Mouse (Mus musculus): ENCODE results near the gene Nrde2. TPM values are rescaled to one million over a fixed set of nuclear protein-coding genes. Genes with fewer than 3 reads are reported as not detected.
A peak's percentile ranks its signal among the peaks of the same experiment; 100 is the strongest.

Gene Nrde2
- total RNA-seq, 2 experiments from 2014 or later: 7.5 to 7.8 TPM

DNA sequence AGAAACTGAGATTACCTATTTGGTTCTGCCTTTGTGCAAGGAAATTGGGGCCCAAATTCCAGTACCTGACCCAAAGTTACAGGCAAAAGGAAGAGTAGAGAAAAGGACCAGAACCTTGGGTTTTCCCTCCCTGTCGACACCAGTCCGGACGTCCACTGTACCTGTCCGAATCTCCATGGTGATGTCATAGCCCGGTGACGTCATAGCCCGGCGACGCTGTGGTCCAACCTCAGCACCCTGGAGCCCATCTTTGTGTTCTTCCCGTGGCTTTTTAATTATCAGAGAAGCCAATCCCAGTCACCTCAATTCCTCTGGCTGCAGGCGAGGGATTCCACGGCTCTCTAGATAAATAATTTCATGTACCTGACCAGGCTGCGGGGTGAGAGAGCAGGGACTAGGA, 21.3 kb upstream of the Nrde2 start:
- DNase-seq (ENCODE audit: low spot score): no peak

DNA sequence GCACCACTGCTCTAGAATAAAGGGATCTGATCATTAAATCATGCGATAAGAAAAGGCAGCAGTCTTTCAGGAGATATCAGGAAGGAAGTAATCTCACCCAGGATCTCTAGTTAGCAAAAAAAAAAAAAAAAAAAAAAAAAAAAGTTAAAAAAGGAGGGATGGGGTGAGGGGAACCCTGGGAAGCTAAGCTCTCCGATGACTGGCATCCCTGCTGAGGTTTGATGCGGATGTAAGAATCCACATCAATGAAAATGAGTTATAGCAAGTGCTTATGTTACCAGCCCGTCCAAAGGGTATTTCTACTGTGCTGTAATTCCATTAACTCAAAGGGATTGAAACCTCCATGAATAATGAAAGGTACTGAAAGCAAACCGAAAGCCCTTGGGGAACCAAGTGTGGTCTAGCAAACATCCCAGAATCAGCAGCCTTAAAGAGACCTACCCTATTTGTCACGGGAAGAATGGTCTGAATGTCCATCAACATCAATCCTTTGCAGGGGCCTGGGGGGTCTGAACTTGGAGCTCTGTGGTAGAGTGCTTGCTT, 19.5 kb upstream of the Nrde2 start:
- no peak for DNase-seq (ENCODE audit: low spot score)

DNA sequence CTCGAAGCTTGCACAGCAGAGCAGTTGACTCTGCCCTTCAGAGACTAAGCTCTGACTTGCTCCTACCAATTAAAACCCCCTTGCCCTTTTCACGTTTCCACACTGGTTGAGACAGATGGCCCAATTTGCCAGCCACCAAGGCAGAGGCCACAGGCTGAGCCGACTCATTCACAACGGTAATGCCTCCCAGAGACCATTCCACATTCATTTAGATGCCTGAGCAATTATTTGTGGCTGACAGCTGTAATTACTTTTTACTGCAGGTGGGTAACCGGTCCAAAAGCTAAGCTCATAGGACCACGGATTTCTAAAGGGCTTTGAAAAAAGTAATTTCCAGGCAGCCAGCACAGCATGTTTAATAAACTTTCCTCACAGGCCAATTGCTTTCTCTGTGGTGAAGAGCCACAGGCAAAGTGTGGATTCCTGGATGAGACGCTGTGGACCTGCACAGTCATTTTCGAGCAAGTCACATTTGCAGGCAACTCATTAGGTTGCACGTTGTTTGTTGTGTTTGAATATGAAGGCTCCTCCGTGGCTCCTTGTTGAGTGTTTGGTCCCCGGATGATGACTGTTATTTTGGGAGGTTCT, 17.1 kb upstream of the Nrde2 start:
- no peak for DNase-seq (ENCODE audit: low spot score)

DNA sequence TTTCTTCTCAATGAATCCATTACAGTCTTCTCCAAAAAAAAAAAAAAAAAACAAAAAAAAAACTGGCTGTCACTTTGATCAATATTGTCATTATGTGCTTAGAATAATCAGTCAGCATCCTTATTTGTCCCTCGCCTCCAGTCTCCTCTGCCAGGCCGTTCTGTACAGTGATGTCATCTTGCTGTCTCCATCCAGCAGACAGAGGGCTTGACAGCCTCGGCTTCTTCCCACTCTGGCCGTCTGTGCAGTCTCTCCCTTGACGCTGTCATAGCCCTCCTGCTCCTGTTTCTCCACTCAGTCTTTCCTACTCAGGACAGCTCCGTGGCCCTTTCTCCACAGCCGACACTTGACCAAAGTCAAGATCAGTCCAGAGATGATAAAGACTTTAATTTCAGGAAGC, 13.0 kb upstream of the Nrde2 start:
- no peak for DNase-seq (ENCODE audit: low spot score)

DNA sequence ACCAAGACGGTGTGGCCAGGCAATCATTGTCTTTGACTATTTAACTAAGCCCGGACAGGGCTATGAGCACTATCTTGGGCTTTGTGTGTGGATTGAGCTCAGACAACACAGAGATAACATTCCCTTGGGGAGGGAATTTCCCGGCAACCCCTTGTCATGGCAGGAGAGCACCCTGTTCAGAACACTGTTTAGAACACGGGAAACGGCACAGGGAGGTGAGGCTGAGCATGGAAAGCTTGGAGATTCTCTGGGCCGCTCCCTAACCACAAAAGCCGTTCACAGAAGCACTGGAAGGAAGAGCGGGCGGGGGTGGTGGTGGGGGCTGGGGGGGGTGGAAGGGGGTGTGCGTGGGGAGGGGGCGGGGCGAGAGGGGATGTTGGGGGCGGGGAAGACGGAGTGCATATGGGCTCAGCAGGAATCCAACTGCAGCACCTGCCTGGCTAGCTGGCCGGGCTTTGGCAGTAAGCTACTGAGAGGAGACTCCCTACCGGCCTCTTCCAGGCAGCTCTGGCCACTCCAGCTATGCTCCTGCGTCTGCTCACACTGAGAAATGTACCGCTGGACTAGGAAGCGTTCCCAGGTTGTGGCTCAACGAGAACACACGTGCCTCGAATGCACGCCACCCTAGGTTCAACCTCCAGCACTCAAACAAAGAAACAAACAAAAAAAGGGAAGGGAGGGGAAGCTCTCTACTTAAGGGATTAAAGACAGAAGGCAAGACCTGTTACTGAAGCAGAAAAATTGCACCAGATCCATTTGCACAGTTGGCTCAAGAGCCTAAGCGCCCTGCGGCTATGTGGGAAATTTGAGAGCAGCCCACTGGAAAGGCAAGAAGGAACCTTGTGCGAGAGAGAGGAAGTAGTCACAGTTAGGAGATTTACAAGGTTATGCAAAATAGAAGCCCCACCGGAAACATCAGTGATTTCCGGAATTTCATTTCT, 8.7 kb upstream of the Nrde2 start:
- peak; percentile 34 for DNase-seq (ENCODE audit: low spot score)

DNA sequence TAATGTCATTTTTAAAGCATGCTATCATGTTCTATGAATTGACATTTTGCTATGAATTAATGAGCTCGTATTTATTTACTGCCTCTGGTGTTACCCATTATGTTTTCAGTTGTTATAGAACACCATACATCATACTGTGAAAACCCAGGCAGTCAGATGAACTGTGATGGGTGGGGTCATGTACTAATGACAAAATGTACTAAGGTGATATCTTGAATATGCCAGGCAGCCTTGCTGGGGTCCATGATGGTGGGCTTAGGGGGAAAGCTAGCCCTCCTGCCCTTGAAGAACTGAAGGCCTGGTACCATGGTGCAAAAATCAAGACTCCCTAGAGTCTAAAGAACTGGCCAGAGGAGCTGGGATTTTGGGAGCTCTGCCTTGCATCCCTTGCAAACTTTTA, 8.0 kb upstream of the Nrde2 start:
- no peak for DNase-seq (ENCODE audit: low spot score)

DNA sequence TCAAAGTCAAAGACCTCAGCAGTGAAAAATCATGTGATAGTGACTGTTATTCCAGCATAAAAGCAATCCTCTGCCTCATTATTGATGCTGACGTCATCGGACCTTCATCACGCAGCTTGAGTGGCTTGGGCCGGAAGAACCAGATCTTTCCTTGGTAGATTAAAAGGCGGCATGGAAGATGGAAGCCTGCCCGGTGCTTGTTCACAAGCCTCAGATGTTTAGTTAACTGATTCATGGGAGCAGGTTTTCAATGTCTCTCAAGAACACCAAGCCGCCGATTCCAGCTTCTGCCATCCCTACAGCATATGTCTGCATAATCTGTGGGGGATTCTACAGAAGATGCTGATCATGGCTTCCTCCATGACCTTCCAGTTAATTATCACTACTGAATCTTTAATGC, 7.5 kb upstream of the Nrde2 start:
- DNase-seq (ENCODE audit: low spot score): no peak

DNA sequence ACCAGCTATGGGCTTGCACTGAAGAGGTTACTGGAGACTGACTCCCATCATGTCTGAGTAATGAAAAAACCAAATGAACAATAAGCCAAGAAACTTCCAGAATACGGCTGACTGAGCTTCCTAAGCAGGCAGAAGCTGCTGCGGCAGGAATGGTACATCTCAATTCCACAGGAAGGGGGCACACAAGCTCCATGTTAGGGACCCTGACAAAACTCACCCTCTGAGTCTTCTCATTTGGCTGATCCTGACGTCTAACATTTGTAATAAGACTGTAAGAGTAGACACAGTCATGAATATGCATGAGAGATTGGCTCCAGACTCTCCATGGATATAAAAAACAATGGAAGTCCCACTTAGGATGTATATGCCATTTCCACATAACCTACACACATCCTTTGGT, 6.7 kb upstream of the Nrde2 start:
- DNase-seq (ENCODE audit: low spot score): peak; percentile 36

DNA sequence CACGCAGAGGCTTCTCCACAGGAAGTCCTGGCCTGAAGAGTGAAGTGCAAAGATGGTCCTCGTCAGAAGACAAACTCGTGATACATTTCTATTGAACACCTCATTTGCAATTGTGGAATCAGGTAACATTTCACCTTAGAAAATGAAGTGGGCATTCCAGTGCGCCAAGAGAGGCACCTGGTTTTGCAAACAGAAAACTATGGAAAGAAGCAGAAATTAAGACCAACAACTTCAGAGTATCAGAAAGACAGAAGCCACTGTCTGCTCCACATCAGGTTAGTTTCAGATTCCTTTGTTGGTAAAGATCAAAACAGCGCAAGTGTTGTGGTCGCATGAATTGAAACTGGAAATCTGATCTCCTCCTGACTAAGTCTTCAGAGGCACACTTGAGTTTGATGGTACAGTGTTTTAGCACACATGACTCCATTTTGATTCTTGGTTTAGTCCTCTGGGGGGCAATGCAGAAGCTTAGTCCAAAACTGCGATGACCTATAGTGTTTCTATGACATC, 5.6 kb upstream of the Nrde2 start:
- no peak for DNase-seq (ENCODE audit: low spot score)

DNA sequence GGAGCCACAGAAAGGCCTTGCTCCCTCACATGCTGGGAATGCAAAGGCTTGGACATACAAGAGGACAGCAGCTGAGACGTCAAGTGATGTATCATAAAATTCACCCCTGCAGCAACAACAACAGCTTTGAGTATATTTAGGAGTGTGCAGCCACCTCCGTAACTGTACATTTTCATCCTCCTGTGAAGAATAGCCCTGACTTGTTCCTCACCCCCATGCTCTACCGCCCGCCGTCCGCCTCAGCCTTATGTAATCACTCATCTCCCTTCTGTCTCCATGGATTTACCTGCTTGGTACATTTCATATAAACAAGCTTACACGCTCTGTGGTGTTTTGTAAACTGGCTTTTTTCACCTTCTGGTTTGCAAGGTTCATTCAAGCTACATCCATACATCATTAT, 7.0 kb downstream of the Nrde2 start:
- no peak for DNase-seq (ENCODE audit: low spot score)

DNA sequence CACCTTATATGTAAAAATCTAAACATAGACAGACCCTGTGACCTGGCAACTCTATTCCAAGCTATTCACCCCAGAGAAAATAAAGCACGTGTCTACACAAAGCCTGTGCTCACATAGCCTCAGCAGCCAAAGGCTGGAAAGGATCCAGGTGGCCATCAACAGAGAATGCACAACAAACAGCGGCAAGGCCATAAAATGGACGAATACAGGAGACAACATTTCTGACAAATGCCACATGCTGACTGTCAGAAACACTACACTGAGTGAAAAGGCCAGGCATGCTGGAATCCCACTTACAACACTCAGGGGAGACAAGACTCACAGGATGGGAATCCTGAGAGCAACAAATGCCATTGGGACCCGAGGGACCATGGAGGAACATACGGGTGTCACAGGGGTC, 15.2 kb downstream of the Nrde2 start:
- DNase-seq (ENCODE audit: low spot score): no peak

DNA sequence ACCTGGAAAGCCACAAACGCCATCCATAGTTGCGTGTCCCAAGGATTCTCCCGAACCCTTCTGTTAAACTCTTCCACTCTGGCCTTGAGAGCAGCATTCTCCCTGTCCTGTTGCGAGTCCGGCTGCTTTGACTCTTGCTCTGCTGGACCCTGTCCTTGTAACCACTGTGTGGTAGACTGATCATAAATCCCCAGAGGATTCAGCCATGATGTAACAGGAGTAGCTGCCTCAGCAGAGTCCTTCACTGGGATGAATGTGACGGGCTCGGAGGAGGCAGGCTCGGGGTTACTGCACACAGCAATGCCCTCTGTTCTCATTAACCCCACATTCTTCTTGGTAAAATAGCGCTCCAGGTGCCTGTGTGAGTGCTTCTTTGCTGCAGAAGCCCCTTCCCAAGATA, 15.7 kb downstream of the Nrde2 start:
- DNase-seq (ENCODE audit: low spot score): no peak

DNA sequence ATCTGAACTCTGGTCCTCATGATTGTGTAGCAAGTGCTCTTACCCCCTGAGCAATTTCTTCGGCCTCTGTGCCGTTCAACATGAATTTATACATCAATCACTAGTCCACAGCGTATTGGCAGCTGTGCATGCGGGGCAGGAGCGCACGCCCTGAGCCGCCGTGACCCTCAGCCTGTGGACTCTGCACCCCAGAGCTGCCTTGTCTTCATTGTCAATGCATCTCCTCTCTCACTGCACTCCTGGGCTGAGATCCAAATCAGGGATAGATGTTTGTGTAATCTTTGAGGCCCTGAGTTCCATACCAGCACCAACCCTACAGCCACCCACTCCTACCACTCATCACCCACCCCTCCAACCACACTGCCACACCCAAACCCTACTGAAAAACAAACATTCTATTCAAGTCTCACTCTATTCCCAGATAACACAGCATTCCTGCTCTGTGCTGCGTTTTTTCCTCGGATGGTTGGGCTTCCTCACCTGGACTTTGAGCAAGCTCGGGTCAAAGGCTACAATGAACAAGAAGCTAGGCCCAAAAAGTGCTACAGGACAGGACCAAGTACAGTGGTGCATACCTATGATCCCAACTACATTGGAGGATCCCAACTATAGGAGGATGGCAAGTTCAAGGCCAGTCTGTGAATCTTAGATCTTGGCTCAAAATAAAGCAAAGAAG, 16.5 kb downstream of the Nrde2 start:
- no peak for DNase-seq (ENCODE audit: low spot score)

DNA sequence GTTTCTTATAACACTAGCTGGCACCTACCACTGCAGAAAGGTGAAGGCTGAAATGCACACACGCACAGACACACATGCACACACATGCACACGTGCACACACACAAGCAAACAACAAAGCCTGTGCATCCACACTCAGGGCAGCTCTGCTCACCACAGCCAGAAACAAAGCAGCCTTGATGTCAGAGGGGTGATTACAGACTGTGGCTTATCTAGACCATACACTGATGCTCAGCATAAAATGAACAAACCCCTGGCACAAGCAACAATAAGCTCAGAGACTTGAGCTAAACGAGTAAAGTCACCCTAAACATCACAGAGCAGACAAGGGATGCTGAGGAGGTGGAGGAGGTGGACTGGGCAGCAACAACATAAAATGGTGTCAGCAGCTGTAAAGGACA, 24.3 kb downstream of the Nrde2 start:
- DNase-seq (ENCODE audit: low spot score): no peak

DNA sequence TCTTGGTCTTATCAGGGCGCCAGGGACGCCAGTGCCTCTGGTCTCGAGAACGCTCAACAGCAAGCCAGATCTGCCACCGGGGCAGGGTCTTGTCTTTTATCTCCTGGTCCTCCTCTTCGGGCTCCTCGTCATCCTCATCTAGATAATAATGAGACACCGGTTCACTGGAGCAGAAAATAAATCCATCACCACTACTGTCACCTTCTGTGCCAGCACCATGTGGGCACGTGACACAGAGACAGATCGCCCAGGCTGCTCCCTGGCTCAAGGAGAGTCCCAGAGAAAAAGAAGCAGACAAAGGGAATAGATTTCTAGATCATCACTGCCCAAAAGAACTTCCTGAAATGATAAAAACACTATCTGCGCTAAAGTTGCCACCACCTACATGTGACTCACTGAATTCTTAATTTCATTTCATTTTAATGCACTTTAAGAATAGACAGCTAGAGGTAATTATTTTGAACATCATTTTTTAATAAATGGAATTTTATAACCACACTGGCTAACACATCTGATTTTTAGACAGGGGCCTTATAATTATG, 25.0 kb downstream of the Nrde2 start:
- no peak for DNase-seq (ENCODE audit: low spot score)

DNA sequence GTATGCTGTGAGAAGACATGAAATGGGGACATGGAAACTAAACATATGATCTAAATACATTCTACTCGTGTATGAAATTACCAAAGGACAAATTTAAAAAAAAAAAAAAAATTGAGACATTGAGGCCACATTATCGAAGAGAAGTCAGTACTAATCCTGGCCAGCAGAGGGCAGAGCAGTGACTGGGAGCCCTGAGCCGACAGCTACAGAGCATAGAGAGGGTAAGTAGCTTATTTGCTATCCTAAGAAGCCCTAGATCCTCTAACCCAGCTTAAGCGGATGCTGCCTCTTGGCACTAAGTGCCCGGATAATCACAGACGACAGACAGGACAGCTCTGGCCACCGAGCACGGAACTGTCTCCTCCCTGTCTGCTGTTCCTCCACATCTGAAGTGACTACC, 27.8 kb downstream of the Nrde2 start:
- peak; percentile 63 for DNase-seq (ENCODE audit: low spot score)

DNA sequence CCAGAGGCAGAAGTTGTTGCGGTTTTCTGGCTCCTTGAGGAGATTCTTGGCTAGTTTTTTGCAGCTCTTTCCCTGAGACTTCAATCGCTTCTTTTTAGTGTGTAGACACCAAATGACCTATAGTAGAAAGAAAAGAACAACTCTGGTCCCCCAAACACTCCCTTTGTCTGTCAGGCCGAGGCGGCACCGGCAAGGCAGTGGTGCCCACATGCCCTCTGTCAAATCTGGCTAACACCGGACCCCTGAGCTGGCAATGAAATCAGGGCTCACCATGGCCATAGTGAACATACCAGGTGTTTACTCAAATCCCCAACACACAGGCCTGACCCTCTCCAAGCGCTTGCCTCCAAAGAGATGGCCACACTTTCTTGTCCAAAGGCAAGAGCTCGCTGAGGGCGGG, 28.3 kb downstream of the Nrde2 start:
- DNase-seq (ENCODE audit: low spot score): no peak

DNA sequence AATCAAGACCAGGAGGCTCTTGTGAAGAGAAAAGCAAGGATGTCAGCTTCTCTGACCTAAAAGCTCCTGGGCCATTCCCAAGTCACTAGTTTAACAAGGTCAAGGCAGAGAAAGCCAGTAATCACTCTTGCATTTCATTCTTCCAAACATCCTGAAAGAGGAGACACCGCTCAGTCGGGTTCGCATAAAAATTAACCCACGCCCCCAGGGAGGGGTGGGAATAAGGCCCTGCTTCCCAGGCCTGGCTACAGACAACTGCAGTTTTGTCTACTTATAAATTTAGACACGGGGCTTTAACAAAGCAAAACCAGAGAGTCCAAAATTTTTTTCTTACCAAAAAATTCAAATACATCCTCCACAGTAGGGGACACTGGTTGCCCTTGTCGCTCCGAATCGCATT, 30.5 kb downstream of the Nrde2 start:
- no peak for DNase-seq (ENCODE audit: low spot score)

DNA sequence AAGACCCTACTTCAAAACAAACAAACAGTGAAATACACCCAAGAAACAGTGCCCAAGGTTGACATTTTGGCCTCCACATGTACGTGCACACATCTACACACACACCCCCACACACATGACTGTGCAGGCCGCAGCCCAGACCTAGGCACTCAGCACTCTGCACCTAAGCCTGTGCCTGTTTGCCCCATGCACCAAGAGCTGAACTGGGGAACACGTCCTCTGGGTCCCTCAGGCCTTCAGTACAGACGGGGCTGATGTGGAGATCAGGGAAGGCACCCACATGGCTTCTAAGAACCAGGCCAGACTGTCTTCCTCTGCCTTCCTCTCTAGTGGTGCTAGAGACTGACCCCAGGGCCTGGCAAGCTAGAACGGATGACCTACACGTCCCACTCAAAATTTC, 30.9 kb downstream of the Nrde2 start:
- DNase-seq (ENCODE audit: low spot score): no peak

DNA sequence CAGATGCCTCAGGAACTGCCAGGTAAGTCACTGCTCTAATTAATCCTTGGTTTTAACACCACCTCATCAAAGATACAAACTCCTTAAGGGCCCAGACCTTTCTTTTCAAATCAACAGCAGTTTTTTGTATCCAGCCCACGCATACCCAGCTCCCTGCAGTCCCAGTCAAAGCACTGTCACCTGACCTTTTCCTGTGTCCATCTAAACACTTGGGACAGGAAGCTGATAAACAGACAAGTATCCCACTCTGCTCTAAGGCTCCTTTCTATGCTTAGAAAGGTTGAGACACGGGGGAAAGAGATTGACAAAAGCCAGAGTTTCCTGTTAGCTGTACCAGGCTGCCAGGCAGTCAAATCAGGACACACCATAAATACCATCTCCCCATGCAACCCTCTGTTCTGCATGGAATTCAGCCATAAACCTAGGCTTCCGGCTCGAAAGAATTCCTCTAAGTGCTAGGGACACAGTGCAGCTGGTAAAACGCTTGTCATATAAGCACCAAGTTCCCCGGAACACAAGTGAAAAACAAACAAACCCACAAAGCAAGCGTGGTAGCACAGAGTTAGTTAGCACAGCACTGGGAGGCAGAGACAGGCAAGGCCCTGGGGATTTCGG, 31.5 kb downstream of the Nrde2 start:
- DNase-seq (ENCODE audit: low spot score): no peak
